Mouse (Mus musculus) natural killer cell, adult 2 months (primary cell): ENCODE results near the gene Tmem220.

Experiments
- DNase-seq, 2 experiments: peaks; one replicate each; pipeline ENCODE4 v3.0.0; 2022; ENCODE audit warnings: low spot score in 2 of 2

The Tmem220 gene

GRCm38 (mm10) chr11:67061311-67061710, 36.4 kb downstream of the Tmem220 start:
- DNase-seq: no peak

DNA sequence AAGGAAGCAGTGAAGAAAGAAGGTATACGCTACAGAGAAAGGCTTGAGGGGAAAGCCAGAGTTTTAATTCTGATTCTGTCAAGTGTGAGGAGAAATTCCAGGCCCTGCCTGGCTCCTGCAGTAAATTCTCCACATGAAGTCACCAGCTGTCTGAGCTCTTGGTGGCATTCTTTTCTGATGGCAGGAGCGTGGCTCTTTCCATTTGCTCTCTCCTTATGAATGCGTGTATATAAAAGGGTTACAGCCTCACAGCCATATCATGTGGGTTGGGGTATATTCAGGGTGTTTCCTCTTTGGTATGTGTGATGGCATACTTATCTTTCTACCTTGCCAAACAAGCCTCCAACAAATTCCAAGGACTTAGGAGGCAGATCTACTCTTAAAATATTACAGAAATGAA, 37.8 kb downstream of the Tmem220 start:
- no peak for DNase-seq

GRCm38 (mm10) chr11:67067741-67068140, 42.8 kb downstream of the Tmem220 start:
- no peak for DNase-seq

DNA sequence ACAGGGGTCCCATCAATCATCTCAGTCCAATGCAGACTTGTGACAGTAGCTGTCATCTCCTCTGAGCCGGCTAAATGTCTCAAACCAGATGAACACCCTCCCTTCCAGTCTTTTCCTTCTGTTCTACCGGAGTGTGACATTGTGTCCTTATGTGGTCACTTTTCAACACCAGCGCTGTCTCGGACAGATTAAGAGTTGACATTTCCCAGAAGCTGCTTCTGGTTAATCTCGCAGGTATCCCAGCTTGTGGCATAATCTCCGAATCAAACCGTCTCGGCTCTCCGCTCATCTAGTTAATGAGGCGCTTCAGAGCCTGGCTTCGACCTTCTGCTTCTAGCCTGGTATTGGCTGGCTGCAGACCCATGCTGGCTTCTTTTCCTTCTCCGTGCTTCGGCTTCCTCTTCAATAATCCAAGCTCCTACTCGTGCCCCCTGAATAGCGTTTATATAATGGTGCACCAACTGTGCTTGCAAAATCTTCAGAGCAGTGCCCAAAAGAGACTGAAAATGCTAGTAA, 47.7 kb downstream of the Tmem220 start:
- DNase-seq: no peak

GRCm38 (mm10) chr11:67075036-67075435, 50.1 kb downstream of the Tmem220 start:
- no peak for DNase-seq

DNA sequence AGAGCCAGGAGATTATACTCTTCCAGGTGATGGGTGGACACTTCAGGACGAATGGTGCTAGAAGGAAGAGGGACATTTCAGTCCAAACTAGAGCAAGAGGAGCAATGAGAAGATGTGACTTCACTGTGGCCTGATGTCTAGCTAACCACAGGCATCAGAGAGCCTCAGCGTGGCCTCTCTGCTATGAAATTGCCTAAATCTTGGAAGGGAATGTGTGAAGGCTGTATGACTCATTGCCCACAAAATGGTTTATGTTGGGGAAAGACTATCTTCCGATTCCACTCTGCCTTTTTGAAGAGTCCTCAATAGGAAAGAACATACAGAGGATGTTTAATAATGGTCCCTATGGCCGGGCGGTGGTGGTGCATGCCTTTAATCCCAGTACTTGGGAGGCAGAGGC, 51.8 kb downstream of the Tmem220 start:
- DNase-seq: no peak

DNA sequence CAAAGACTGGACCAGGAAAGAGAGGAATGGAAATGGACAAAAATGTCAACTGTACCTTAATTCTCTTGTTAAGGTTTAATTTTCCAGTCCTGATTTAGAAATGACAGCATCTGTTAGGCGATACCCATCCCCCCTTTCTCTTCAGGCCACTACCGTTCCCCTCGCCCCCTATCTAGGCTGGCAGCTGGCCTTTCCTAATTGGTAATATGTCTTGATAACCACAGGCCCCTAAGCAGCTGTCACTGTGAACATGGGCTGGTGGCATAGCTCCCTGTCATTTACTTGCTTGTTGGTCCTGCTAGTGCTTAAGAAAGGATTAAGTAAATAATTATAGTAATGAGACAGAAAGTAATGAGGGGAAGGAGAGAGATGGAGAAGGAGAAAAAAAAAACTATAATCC, 52.5 kb downstream of the Tmem220 start:
- no peak for DNase-seq

- DNase-seq: no peak
Observed at GRCm38 (mm10) chr11:67078000-67078399, 53.0 kb downstream of the Tmem220 start, which contains the start of gene Myh3. Gene Myh3 (plus strand): TSS chr11:67078300.

- DNase-seq: no peak
Observed at GRCm38 (mm10) chr11:67078888-67079287, 53.9 kb downstream of the Tmem220 start.

GRCm38 (mm10) chr11:67079740-67080139, 54.8 kb downstream of the Tmem220 start:
- no peak for DNase-seq

- DNase-seq: peak; percentile 9 to 40
Observed at GRCm38 (mm10) chr11:67080168-67080567, 55.2 kb downstream of the Tmem220 start.

GRCm38 (mm10) chr11:67081125-67081649, 56.2 kb downstream of the Tmem220 start:
- DNase-seq: peak in 1 of 2 experiments; percentile 5

- no peak for DNase-seq
Observed at GRCm38 (mm10) chr11:67082188-67082587, 57.2 kb downstream of the Tmem220 start.

DNA sequence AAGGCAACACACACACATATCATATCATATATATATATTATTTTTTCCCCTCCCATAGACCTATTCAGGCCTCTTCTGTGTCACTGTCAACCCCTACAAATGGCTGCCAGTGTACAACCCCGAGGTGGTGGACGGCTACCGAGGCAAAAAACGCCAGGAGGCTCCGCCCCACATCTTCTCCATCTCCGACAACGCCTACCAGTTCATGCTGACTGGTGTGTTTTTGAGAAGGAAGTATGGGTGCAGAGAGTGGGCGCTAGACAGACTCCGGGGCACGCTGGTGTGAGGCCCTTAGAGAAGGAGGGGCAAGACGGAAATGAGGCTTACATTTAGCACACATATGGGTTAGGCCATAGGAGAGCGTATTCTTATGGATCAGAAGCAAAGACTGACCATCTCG, 57.8 kb downstream of the Tmem220 start:
- no peak for DNase-seq

- no peak for DNase-seq
Observed at GRCm38 (mm10) chr11:67083239-67083638, 58.3 kb downstream of the Tmem220 start.

GRCm38 (mm10) chr11:67083712-67084340, 58.9 kb downstream of the Tmem220 start:
- DNase-seq: no peak
